Mouse (Mus musculus): Measurements from ENCODE around the gene Nol10. TPM values are rescaled to one million over a fixed set of nuclear protein-coding genes. Genes with fewer than 3 reads are reported as not detected.

Gene Nol10
- polyA plus RNA-seq, 1 experiment from 2014 or later: 36.1 TPM

- peak overlapping the region; percentile 33; the same call in 1 of the 2 replicates for H3K9ac ChIP-seq (ENCODE audit: low read length)
- H3K27me3 ChIP-seq (ENCODE audit: control insufficient read depth, insufficient read depth, low read length): peaks cover 22% of the 10 kb centered on the region
- ATAC-seq (replicated peaks; ENCODE audit: low FRiP score) (peak; percentile 49), DNase-seq (ENCODE audit: low spot score) (peak; percentile 60)
- no peaks in the 10 kb centered on the region for H3K36me3 ChIP-seq (ENCODE audit: control insufficient read depth, insufficient read depth, low read length)
- H3K4me2 ChIP-seq (ENCODE audit: low read depth, low read length, severe bottlenecking): peak overlapping the region; percentile 79
- H3K4me1 ChIP-seq (replicated peaks; ENCODE audit: control insufficient read depth, insufficient read depth, low read length): no peaks in the 10 kb centered on the region; the same call in 1 of the 2 replicates
- H3K4me3 ChIP-seq (ENCODE audit: low read depth, low read length): peak overlapping the region; percentile 38
- no peaks in the 10 kb centered on the region for H3K9me3 ChIP-seq (ENCODE audit: control insufficient read depth, low read length)
- H3K27ac ChIP-seq (ENCODE audit: low read depth, low read length): no peak overlapping the region
- 4% methylated on average over 48 of the region's 51 CpGs for WGBS
Observed at GRCm38 (mm10) chr12:17324549-17325470, 23.4 kb upstream of the Nol10 start.

GRCm38 (mm10) chr12:17329259-17329658 lies 19.0 kb upstream of the Nol10 start, which contains the start of gene Atp6v1c2:
Atp6v1c2 (minus strand) TSS chr12:17329359.
- no peaks in the 10 kb centered on the region; the same call in 1 of the 2 replicates for H3K4me1 ChIP-seq (replicated peaks; ENCODE audit: control insufficient read depth, insufficient read depth, low read length)
- no peak within 1 kb of the TSS for H3K9ac ChIP-seq (ENCODE audit: low read length)
- H3K36me3 ChIP-seq (ENCODE audit: control insufficient read depth, insufficient read depth, low read length): no peaks in the 10 kb centered on the region
- peaks cover 9% of the 10 kb centered on the region; the same call in 1 of the 2 replicates for H3K27me3 ChIP-seq (ENCODE audit: control insufficient read depth, insufficient read depth, low read length)
- 81% methylated on average over 3 of the region's 3 CpGs for WGBS
- H3K9me3 ChIP-seq (ENCODE audit: control insufficient read depth, low read length): no peaks in the 10 kb centered on the region
- no peak within 1 kb of the TSS for H3K4me3 ChIP-seq (ENCODE audit: low read depth, low read length)
- no peak within 1 kb of the TSS for H3K27ac ChIP-seq (ENCODE audit: low read depth, low read length)
- no peak within 1 kb of the TSS for H3K4me2 ChIP-seq (ENCODE audit: low read depth, low read length, severe bottlenecking)
- ATAC-seq (replicated peaks; ENCODE audit: low FRiP score): no peak
- no peak for DNase-seq (ENCODE audit: low spot score)

GRCm38 (mm10) chr12:17333459-17333858 lies 14.8 kb upstream of the Nol10 start:
- ATAC-seq (replicated peaks; ENCODE audit: low FRiP score): no peak
- H3K9ac ChIP-seq (ENCODE audit: low read length): no peak overlapping the region
- H3K27ac ChIP-seq (ENCODE audit: low read depth, low read length): no peak overlapping the region
- no peaks in the 10 kb centered on the region for H3K27me3 ChIP-seq (ENCODE audit: control insufficient read depth, insufficient read depth, low read length)
- H3K4me2 ChIP-seq (ENCODE audit: low read depth, low read length, severe bottlenecking): no peak overlapping the region
- DNase-seq (ENCODE audit: low spot score): no peak
- 35% methylated on average over 1 of the region's 1 CpGs for WGBS
- H3K4me1 ChIP-seq (replicated peaks; ENCODE audit: control insufficient read depth, insufficient read depth, low read length): no peaks in the 10 kb centered on the region
- no peaks in the 10 kb centered on the region for H3K9me3 ChIP-seq (ENCODE audit: control insufficient read depth, low read length)
- H3K36me3 ChIP-seq (ENCODE audit: control insufficient read depth, insufficient read depth, low read length): no peaks in the 10 kb centered on the region
- H3K4me3 ChIP-seq (ENCODE audit: low read depth, low read length): no peak overlapping the region

- Histone ChIP-seq H3K4me2 (ENCODE audit: low read depth, low read length, severe bottlenecking) (no peak overlapping the region), H3K4me1 (replicated peaks; ENCODE audit: control insufficient read depth, insufficient read depth, low read length) (no peaks in the 10 kb centered on the region), H3K27me3 (ENCODE audit: control insufficient read depth, insufficient read depth, low read length) (no peaks in the 10 kb centered on the region), H3K9ac (ENCODE audit: low read length) (no peak overlapping the region), H3K36me3 (ENCODE audit: control insufficient read depth, insufficient read depth, low read length) (no peaks in the 10 kb centered on the region), H3K27ac (ENCODE audit: low read depth, low read length) (no peak overlapping the region), H3K9me3 (ENCODE audit: control insufficient read depth, low read length) (no peaks in the 10 kb centered on the region), H3K4me3 (ENCODE audit: low read depth, low read length) (no peak overlapping the region)
- WGBS: 87% methylated on average over 2 of the region's 2 CpGs
- no peak for DNase-seq (ENCODE audit: low spot score)
- no peak for ATAC-seq (replicated peaks; ENCODE audit: low FRiP score)
Observed at GRCm38 (mm10) chr12:17338338-17338737, 9.9 kb upstream of the Nol10 start.

GRCm38 (mm10) chr12:17339114-17339905 lies 8.9 kb upstream of the Nol10 start:
- ATAC-seq (replicated peaks; ENCODE audit: low FRiP score): no peak
- H3K4me2 ChIP-seq (ENCODE audit: low read depth, low read length, severe bottlenecking): no peak overlapping the region
- no peaks in the 10 kb centered on the region for H3K4me1 ChIP-seq (replicated peaks; ENCODE audit: control insufficient read depth, insufficient read depth, low read length)
- no peak overlapping the region for H3K9ac ChIP-seq (ENCODE audit: low read length)
- H3K27ac ChIP-seq (ENCODE audit: low read depth, low read length): no peak overlapping the region
- H3K36me3 ChIP-seq (ENCODE audit: control insufficient read depth, insufficient read depth, low read length): no peaks in the 10 kb centered on the region
- 72% methylated on average over 3 of the region's 3 CpGs for WGBS
- no peaks in the 10 kb centered on the region for H3K9me3 ChIP-seq (ENCODE audit: control insufficient read depth, low read length)
- H3K27me3 ChIP-seq (ENCODE audit: control insufficient read depth, insufficient read depth, low read length): no peaks in the 10 kb centered on the region
- no peak for DNase-seq (ENCODE audit: low spot score)
- H3K4me3 ChIP-seq (ENCODE audit: low read depth, low read length): no peak overlapping the region

GRCm38 (mm10) chr12:17347327-17348047 lies 771 bp upstream of the Nol10 start:
- H3K27ac ChIP-seq (ENCODE audit: low read depth, low read length): no peak overlapping the region
- 36% methylated on average over 11 of the region's 11 CpGs for WGBS
- no peaks in the 10 kb centered on the region for H3K36me3 ChIP-seq (ENCODE audit: control insufficient read depth, insufficient read depth, low read length)
- ATAC-seq (replicated peaks; ENCODE audit: low FRiP score) (peak; percentile 68), DNase-seq (ENCODE audit: low spot score) (no peak)
- H3K27me3 ChIP-seq (ENCODE audit: control insufficient read depth, insufficient read depth, low read length): no peaks in the 10 kb centered on the region
- H3K4me2 ChIP-seq (ENCODE audit: low read depth, low read length, severe bottlenecking): peak overlapping the region; percentile 65
- no peaks in the 10 kb centered on the region for H3K9me3 ChIP-seq (ENCODE audit: control insufficient read depth, low read length)
- peak overlapping the region; percentile 76 for H3K9ac ChIP-seq (ENCODE audit: low read length)
- H3K4me1 ChIP-seq (replicated peaks; ENCODE audit: control insufficient read depth, insufficient read depth, low read length): peaks cover 2% of the 10 kb centered on the region; the same call in 1 of the 2 replicates
- H3K4me3 ChIP-seq (ENCODE audit: low read depth, low read length): peak overlapping the region; percentile 81

GRCm38 (mm10) chr12:17350106-17350505 lies 1.8 kb downstream of the Nol10 start:
- H3K4me1 ChIP-seq (replicated peaks; ENCODE audit: control insufficient read depth, insufficient read depth, low read length): peaks cover 2% of the 10 kb centered on the region; the same call in 1 of the 2 replicates
- no peak overlapping the region for H3K9ac ChIP-seq (ENCODE audit: low read length)
- H3K27ac ChIP-seq (ENCODE audit: low read depth, low read length): no peak overlapping the region
- no peaks in the 10 kb centered on the region for H3K27me3 ChIP-seq (ENCODE audit: control insufficient read depth, insufficient read depth, low read length)
- peaks cover 4% of the 10 kb centered on the region for H3K36me3 ChIP-seq (ENCODE audit: control insufficient read depth, insufficient read depth, low read length)
- DNase-seq (ENCODE audit: low spot score) (no peak), ATAC-seq (replicated peaks; ENCODE audit: low FRiP score) (no peak)
- H3K9me3 ChIP-seq (ENCODE audit: control insufficient read depth, low read length): no peaks in the 10 kb centered on the region
- H3K4me2 ChIP-seq (ENCODE audit: low read depth, low read length, severe bottlenecking): no peak overlapping the region
- no peak overlapping the region for H3K4me3 ChIP-seq (ENCODE audit: low read depth, low read length)

GRCm38 (mm10) chr12:17356853-17357252 lies 8.6 kb downstream of the Nol10 start:
- H3K9ac ChIP-seq (ENCODE audit: low read length): no peak overlapping the region
- no peaks in the 10 kb centered on the region for H3K9me3 ChIP-seq (ENCODE audit: control insufficient read depth, low read length)
- no peak overlapping the region for H3K4me3 ChIP-seq (ENCODE audit: low read depth, low read length)
- ATAC-seq (replicated peaks; ENCODE audit: low FRiP score): no peak
- no peak overlapping the region for H3K4me2 ChIP-seq (ENCODE audit: low read depth, low read length, severe bottlenecking)
- peaks cover 6% of the 10 kb centered on the region for H3K36me3 ChIP-seq (ENCODE audit: control insufficient read depth, insufficient read depth, low read length)
- H3K4me1 ChIP-seq (replicated peaks; ENCODE audit: control insufficient read depth, insufficient read depth, low read length): no peaks in the 10 kb centered on the region; the same call in 1 of the 2 replicates
- 93% methylated on average over 4 of the region's 4 CpGs for WGBS
- H3K27ac ChIP-seq (ENCODE audit: low read depth, low read length): no peak overlapping the region
- no peaks in the 10 kb centered on the region for H3K27me3 ChIP-seq (ENCODE audit: control insufficient read depth, insufficient read depth, low read length)
- no peak for DNase-seq (ENCODE audit: low spot score)

All from forebrain, embryonic 11.5 days (tissue).